Mouse (Mus musculus) forelimb bud, embryonic 11.5 days (tissue): Measurements from ENCODE around the gene Igf2bp3.
A peak's percentile ranks its signal among the peaks of the same experiment; 100 is the strongest.
"Not testable (repeated sequence)": the region's sequence is repeated elsewhere in the genome, so short reads cannot be mapped to it uniquely, and the experiment has no call there.

Source experiments
- DNase-seq: peaks from one replicate; pipeline ENCODE4 v3.0.0-alpha.2; 2012; ENCODE audit warnings: low read depth, low spot score

Igf2bp3 gene

DNA sequence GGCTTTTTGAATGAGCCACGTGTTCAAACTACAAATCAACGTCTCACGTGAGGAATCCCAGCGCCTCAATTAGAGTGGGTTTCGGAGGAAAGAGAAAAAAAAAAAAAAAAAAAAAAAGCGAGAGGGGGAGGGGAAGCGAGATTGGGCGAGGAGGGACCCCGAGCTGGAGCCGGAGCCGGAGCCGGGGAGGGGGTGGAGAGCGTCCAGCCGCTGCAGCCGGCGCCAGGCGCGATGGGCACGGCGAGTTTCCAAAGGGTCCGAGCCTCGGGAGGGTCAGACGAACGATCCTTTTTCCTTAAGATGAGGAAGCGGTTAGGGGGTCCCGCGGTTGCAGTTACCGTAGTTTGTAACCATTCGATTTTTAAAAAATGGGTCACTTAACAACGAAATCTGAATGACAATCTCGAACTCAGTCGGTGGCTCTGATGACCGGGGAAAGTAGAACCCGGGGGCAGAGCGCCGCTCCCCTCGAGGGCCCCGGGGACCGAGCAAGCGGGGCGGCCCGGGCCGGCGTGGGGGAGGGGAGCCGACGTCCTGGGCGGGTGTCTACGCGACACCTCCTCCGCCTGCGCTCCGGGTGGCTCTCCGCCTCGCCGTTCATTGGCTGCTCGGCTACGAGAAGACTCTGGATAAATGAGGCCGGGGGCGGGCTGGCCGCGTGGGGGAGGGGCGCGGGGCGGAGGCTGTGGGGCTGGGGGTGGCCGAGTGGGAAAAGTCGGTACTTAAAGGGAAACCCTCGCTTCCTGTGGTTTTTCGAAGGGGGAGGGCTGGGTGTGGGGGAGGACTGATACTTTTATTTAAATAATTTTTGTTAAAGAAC lies at the start of gene Igf2bp3:
Gene Igf2bp3 (minus strand): TSS at position 30 of the 820 bp plus-strand sequence.
- peak; percentile 93 for DNase-seq

- not testable (repeated sequence) for DNase-seq
Observed at GRCm38 (mm10) chr6:49264446-49264845, 49.7 kb upstream of the Igf2bp3 start.

- DNase-seq: peak; percentile 96
Observed at GRCm38 (mm10) chr6:49263847-49264243, 49.1 kb upstream of the Igf2bp3 start, which contains the start of gene Tra2a. Gene Tra2a (minus strand): TSS chr6:49264033.

- DNase-seq: peak; percentile 23
Observed at GRCm38 (mm10) chr6:49263081-49263846, 48.5 kb upstream of the Igf2bp3 start.

- peak; percentile 49 for DNase-seq
Observed at GRCm38 (mm10) chr6:49262421-49262820, 47.7 kb upstream of the Igf2bp3 start.

- DNase-seq: peak; percentile 13
Observed at GRCm38 (mm10) chr6:49259711-49260110, 45.0 kb upstream of the Igf2bp3 start.

DNA sequence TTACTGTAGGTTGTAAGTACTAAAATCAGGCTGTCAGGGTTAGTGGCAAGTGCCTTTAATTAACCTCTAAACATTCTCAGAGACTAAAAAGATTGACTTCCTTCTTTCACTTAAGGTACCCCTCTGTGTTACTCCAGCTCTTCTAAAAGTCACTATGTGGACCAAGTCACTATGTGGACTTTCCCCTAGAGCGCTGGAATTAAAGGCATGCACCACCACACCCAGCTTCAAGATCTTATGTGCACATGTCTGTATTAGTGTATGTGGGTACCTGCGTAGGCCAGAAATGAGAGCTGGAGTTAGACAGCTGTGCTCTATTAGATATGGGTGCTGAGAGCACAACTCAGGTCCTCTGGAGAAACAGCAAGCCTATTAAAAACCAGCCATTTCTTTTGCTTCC lies 43.1 kb upstream of the Igf2bp3 start:
- no peak for DNase-seq

GRCm38 (mm10) chr6:49252207-49252606 lies 37.5 kb upstream of the Igf2bp3 start:
- DNase-seq: no peak

GRCm38 (mm10) chr6:49251199-49251598 lies 36.4 kb upstream of the Igf2bp3 start:
- DNase-seq: no peak

GRCm38 (mm10) chr6:49247246-49247645 lies 32.5 kb upstream of the Igf2bp3 start:
- DNase-seq: peak; percentile 52

DNA sequence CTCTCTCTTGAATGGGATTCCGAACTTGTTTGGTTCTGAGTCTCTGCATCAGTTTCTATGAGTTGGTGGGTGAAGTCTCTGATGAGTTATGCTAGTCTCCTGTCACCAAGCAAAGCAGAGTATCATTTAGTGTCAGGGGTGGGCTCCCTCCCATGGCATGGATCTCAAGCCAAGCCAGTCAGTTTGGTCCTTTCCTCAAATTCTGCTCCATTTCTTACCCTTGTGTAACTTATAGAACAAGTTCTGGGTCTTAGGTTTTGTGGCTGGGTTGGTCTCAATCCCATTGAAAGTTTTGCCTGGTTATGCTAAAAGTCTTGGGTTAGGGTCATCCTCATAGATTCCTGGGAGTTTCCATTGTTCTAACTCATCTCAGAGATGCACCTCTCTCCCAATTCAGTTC lies 27.6 kb upstream of the Igf2bp3 start:
- no peak for DNase-seq

DNA sequence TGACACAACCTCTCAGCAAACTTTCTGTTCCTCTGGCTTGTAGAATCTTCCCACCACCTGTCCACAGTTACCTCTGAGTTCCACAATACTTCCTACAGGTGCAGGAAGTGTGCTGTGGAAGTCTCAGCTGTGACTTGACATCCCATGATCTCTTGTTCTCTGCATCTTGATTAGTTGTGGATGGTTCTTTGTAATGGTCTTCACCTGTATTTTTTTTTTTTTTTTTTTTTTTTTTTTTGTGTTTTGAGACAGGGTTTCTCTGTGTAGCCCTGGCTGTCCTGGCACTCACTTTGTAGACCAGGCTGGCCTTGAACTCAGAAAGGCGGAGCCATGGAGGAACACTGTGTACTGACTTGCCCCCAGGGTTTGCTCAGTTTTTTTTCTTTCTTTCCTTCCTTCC lies 26.8 kb upstream of the Igf2bp3 start:
- DNase-seq: no peak

- peak; percentile 100 for DNase-seq
Observed at GRCm38 (mm10) chr6:49236331-49236730, 21.6 kb upstream of the Igf2bp3 start.

DNA sequence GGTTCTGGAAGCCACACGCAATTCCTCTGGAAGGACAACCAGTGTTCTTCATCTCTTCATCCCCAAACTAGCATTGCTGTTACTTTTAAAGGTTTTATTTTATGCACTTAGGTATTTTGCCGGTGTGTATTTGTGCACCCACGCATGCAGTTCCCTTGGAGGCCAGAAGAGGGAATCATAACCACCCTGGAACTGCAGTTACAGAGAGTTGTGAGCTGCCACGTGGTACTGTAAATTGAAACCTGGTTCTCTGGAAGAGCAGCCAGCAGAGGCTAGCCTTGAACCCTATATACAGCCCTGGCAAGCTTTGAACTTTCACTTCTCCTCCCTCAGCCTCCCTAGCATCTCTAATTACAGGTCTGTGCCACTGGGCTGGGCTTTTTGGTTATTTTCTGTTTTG lies 18.6 kb upstream of the Igf2bp3 start:
- no peak for DNase-seq

GRCm38 (mm10) chr6:49228126-49228679 lies 13.4 kb upstream of the Igf2bp3 start:
- DNase-seq: no peak

- DNase-seq: no peak
Observed at GRCm38 (mm10) chr6:49227184-49227735, 12.5 kb upstream of the Igf2bp3 start.

- no peak for DNase-seq
Observed at GRCm38 (mm10) chr6:49225728-49226123, 11.0 kb upstream of the Igf2bp3 start.

GRCm38 (mm10) chr6:49224923-49225727 lies 10.4 kb upstream of the Igf2bp3 start:
- DNase-seq: no peak

GRCm38 (mm10) chr6:49221906-49222305 lies 7.1 kb upstream of the Igf2bp3 start:
- no peak for DNase-seq

DNA sequence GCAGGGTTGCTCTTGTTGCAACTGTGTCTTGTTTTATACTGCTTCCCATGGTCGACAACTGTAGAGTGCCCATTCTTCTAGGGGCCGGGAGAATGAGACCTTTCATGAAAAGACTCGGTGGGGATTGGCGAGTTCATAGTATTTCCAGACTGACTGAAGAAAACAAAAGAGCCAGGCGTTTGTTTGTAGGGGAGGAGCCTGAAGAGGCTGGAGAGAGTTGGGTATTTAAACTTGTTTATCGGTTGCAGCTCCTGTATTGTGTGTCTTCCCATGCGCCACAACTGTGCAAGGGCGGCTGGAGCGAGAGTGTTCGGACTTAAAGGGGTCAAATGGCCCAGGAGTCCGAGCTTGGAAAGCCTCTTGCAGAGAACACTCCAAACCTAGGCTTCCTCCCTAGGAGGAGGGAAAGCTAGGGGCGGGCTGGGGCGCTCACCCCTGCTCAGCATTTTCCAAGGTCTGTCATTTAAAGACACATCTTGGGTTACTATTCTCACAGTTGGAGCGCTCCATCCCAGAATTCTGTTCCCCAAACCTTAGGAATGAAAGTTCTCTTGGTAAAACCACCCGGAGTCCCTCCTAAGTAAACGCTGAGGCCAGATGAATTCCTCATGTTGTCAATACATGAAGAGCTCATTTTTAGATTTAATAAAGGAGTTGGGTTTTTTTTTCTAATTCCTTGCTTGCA lies 5.3 kb upstream of the Igf2bp3 start:
- peak; percentile 54 for DNase-seq
